ENCODE assay signal across 9 mouse cellular contexts in genomic region chr17:45516488-45516887, GRCm38 (mm10). TPM values are rescaled to one million over a fixed set of nuclear protein-coding genes. Genes with fewer than 3 reads are reported as not detected.
DNase-seq lines count a peak whose midpoint lies in the region; ATAC-seq and TF ChIP-seq lines count a peak whose summit lies in the region.
"Had no signal": no experiment of that assay in that cellular context is flagged by ENCODE, and none has a peak within 500 bp of the region (broad histone marks: within the 10 kb centered on the region; RNA-seq: fewer than 3 reads in every experiment).

No protein-coding gene starts in this region.

- DNase-seq in ES-CJ7 (ENCODE audit: low read depth, low spot score): peak; percentile 87
- DNase-seq in brain, adult 2 months (ENCODE audit: low read depth, low spot score): peak; percentile 92
- DNase-seq in heart, postnatal 10 days: peak; percentile 83 to 91
- peak; percentile 79 to 88 for DNase-seq in layer of hippocampus, adult 2 months (ENCODE audit: low spot score in 2 of 2)
- DNase-seq in lung, postnatal 10 days: peak; percentile 79
- peak; percentile 74 for DNase-seq in ovary, postnatal 36 days (ENCODE audit: low spot score)
- DNase-seq in thymus, postnatal 36 days: peak; percentile 64 to 77

- H3K27ac ChIP-seq in layer of hippocampus, adult 2 months: no peak overlapping the region
- H3K27ac ChIP-seq: heart, embryonic 13.5 days had no signal

- no peak overlapping the region for H3K4me3 ChIP-seq in layer of hippocampus, adult 2 months
- H3K4me3 ChIP-seq: heart, embryonic 13.5 days had no signal

- peak; percentile 76 for ATAC-seq in erythroblast, adult 5-6 weeks (replicated peaks; ENCODE audit: low FRiP score, poor library complexity, severe bottlenecking)

- TF ChIP-seq CTCF in layer of hippocampus, adult 2 months (conservative IDR thresholded peaks at IDR 0.05): peak; percentile 98

- intact Hi-C loops in heart, postnatal 10 days (cut with DNase I): loop anchor here (1.0 to 2.0 kb wide), 2 partner anchors 36 to 126 kb away; no protein-coding TSS in a partner anchor

RNA-seq across cellular contexts. Expression of gene Tcte1, which starts 6.7 kb away (rescaled TPM):
- not detected in 2 replicates for total RNA-seq in erythroblast, adult 5-6 weeks (2015; ENCODE audit: low replicate concordance)
- total RNA-seq in erythroblast, adult 5-6 weeks (2017; ENCODE audit: low replicate concordance): not detected in 2 replicates
- not detected for total RNA-seq in heart, postnatal 10 days (2021)
- total RNA-seq in layer of hippocampus, adult 2 months (2021): 1 to 10 TPM in 1 of 2 experiments, under 1 TPM in 1; 0.56 to 1.0 TPM

RNA-seq across cellular contexts. Expression of gene Aars2, which starts 9.8 kb away (rescaled TPM):
- total RNA-seq in erythroblast, adult 5-6 weeks (2015; ENCODE audit: low replicate concordance): 2.7 TPM in 1 of 2 replicates, not detected in the other
- 1.5 and 3.7 TPM in 2 replicates for total RNA-seq in erythroblast, adult 5-6 weeks (2017; ENCODE audit: low replicate concordance)
- 10 to 100 TPM; 19.3 to 20.2 TPM for total RNA-seq in heart, postnatal 10 days (2021)
- total RNA-seq in layer of hippocampus, adult 2 months (2021): 10 to 100 TPM; 25.2 to 26.3 TPM

RNA-seq across cellular contexts. Expression of gene Tmem151b, which starts 33.0 kb away (rescaled TPM):
- not detected in 2 replicates for total RNA-seq in erythroblast, adult 5-6 weeks (2015; ENCODE audit: low replicate concordance)
- not detected in 2 replicates for total RNA-seq in erythroblast, adult 5-6 weeks (2017; ENCODE audit: low replicate concordance)
- total RNA-seq in heart, postnatal 10 days (2021): under 1 TPM; 0.05 to 0.12 TPM
- total RNA-seq in layer of hippocampus, adult 2 months (2021): 100 to 1,000 TPM; 106 to 112 TPM

RNA-seq across cellular contexts. Expression of gene Nfkbie, which starts 39.0 kb away (rescaled TPM):
- 1.5 and 1.7 TPM in 2 replicates for total RNA-seq in erythroblast, adult 5-6 weeks (2015; ENCODE audit: low replicate concordance)
- total RNA-seq in erythroblast, adult 5-6 weeks (2017; ENCODE audit: low replicate concordance): 1.1 and 1.5 TPM in 2 replicates
- total RNA-seq in heart, postnatal 10 days (2021): 1 to 10 TPM; 1.8 to 2.7 TPM
- 1 to 10 TPM; 2.6 to 2.7 TPM for total RNA-seq in layer of hippocampus, adult 2 months (2021)

RNA-seq across cellular contexts. Expression of gene Spats1, which starts 41.3 kb away (rescaled TPM):
- not detected in 2 replicates for total RNA-seq in erythroblast, adult 5-6 weeks (2015; ENCODE audit: low replicate concordance)
- 1.4 and 5.6 TPM in 2 replicates for total RNA-seq in erythroblast, adult 5-6 weeks (2017; ENCODE audit: low replicate concordance)
- total RNA-seq in heart, postnatal 10 days (2021): under 1 TPM; 0.22 to 0.65 TPM
- total RNA-seq in layer of hippocampus, adult 2 months (2021): 1 to 10 TPM; 4.8 TPM

Comparison
In these comparisons a context has a peak if more than half of its experiments do, and no peak if none do; other contexts are left out.
1. RNA of gene Aars2, which starts 9.8 kb away (total RNA-seq): 25.2 to 26.3 TPM in layer of hippocampus, adult 2 months and 19.3 to 20.2 TPM in heart, postnatal 10 days; 1.5 to 3.7 TPM in erythroblast, adult 5-6 weeks; every median in the first group is over 4 times any median in the second.
2. RNA of gene Tmem151b, which starts 33.0 kb away (total RNA-seq): 106 to 112 TPM in layer of hippocampus, adult 2 months; 0.05 to 0.12 TPM in heart, postnatal 10 days and not detected in erythroblast, adult 5-6 weeks; every median in the first group is over 10 times any median in the second.
3. Peak in every context shown above with its lines, with median percentiles within 50 percentile points of each other: DNase-seq.